Mouse (Mus musculus) cerebellum, adult 2 months (tissue): ENCODE data around the gene Tpp1. TPM values are rescaled to one million over a fixed set of nuclear protein-coding genes. Genes with fewer than 3 reads are reported as not detected.

Experiments used
- DNase-seq, 2 experiments: peaks; one replicate each; pipeline ENCODE4 v3.0.0; 2021
- H3K27ac ChIP-seq: fragments of 200-500 bp; 2 replicates; pipeline ENCODE4 v1.5.1; 2012; ENCODE audit warnings: low read length, control low read depth, inconsistent platforms; ENCODE audit not compliant: insufficient read depth
- H3K27me3 ChIP-seq: fragments of 200-500 bp; 2 replicates; pipeline ENCODE4 v1.6.1; 2012; ENCODE audit warnings: inconsistent platforms, mild to moderate bottlenecking, low read length, moderate library complexity; ENCODE audit not compliant: control insufficient read depth, insufficient read depth
- H3K4me1 ChIP-seq: fragments of 200-500 bp; 2 replicates; pipeline ENCODE4 v1.6.1; 2011; ENCODE audit warnings: low read length; ENCODE audit not compliant: control insufficient read depth, insufficient read depth
- H3K4me3 ChIP-seq: fragments of 200-500 bp; replicated peaks from 2 replicates; pipeline ENCODE3; 2011; ENCODE audit warnings: mild to moderate bottlenecking, low read depth, low read length, control low read depth; ENCODE audit not compliant: insufficient read depth
- CTCF ChIP-seq: fragments of 200-500 bp; IDR thresholded peaks from 2 replicates; pipeline ENCODE4 v1.5.1; 2011; ENCODE audit warnings: low read depth, mild to moderate bottlenecking, control low read depth, low read length, moderate library complexity, borderline replicate concordance; ENCODE audit not compliant: insufficient read depth
- POLR2A ChIP-seq: fragments of 200-500 bp; IDR thresholded peaks from 2 replicates; pipeline ENCODE4 v1.6.1; 2011; ENCODE audit warnings: low read length, control low read depth, borderline replicate concordance; ENCODE audit not compliant: insufficient read depth
- WGBS: fragments of 180-500 bp; shearing (Covaris S2); methylation state at CpG from one replicate; pipeline ENCODE4 v1.1.7; 2018; 5-methylcytosine and 5-hydroxymethylcytosine counted together
- polyA plus RNA-seq: library from polyadenylated mRNA; depleted of rRNA; stranded (reverse); fragments of >200 nt; gene quantifications from 2 replicates; pipeline ENCODE4 v1.2.3, GENCODE M21; 2012

The Tpp1 gene
- polyA plus RNA-seq, 1 experiment, result 92.1 TPM

GRCm38 (mm10) chr7:105734826-105735225 lies 17.2 kb downstream of the Tpp1 start:
- DNase-seq, result no peak
- Histone ChIP-seq H3K4me1 (no peaks in the 10 kb centered on the region; the same call in 1 of the 2 replicates), H3K27me3 (no peaks in the 10 kb centered on the region), H3K4me3 (no peak overlapping the region), H3K27ac (no peak overlapping the region)
- 77% methylated on average over 8 of the region's 8 CpGs for WGBS
- TF ChIP-seq CTCF (no peak), POLR2A (no peak)

DNA sequence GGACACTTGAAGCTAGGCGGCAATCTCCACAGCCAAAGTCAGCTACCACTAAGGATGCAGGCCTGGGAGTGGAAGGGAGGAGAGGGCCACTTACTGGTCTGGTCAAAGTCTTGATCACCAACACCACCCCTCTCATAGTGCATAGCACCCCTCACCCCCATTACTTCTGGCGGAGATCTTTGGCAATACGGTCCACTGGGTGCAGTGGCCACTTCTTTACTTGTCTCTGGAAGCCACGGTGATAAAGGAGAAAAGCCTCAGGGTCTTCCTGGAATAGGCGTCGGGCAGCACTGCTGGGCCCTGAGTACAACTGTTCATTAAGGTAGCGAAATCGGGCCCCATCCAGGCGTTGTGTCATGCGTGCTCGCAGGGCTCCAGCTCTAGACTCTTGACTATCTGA lies 18.2 kb downstream of the Tpp1 start:
- DNase-seq, result no peak

GRCm38 (mm10) chr7:105728701-105729428 lies 23.2 kb downstream of the Tpp1 start:
- 31% methylated on average over 6 of the region's 6 CpGs for WGBS

More for the DNA sequence above, 18.2 kb downstream of the Tpp1 start:
- 96% methylated on average over 11 of the region's 11 CpGs for WGBS
- no peaks in the 10 kb centered on the region; the same call in none of the 2 replicates for H3K4me1 ChIP-seq
- no peaks in the 10 kb centered on the region for H3K27me3 ChIP-seq
- TF ChIP-seq CTCF, result no peak
- TF ChIP-seq POLR2A, result no peak
- H3K4me3 ChIP-seq, result no peak overlapping the region
- H3K27ac ChIP-seq, result no peak overlapping the region

GRCm38 (mm10) chr7:105726980-105727325 lies 25.1 kb downstream of the Tpp1 start:
- Histone ChIP-seq H3K4me1 (peaks cover 3% of the 10 kb centered on the region; the same call in 1 of the 2 replicates), H3K4me3 (no peak overlapping the region), H3K27me3 (no peaks in the 10 kb centered on the region), H3K27ac (no peak overlapping the region)
- DNase-seq, result no peak
- TF ChIP-seq POLR2A, result no peak
- no peak for TF ChIP-seq CTCF
- 97% methylated on average over 4 of the region's 4 CpGs for WGBS

More at GRCm38 (mm10) chr7:105728701-105729428, 23.2 kb downstream of the Tpp1 start:
- DNase-seq, result peak in 1 of 2 experiments; percentile 44
- Histone ChIP-seq H3K4me3 (no peak overlapping the region), H3K27me3 (no peaks in the 10 kb centered on the region), H3K27ac (peak overlapping the region; percentile 26; the same call in 1 of the 2 replicates), H3K4me1 (peaks cover 3% of the 10 kb centered on the region; the same call in 1 of the 2 replicates)
- TF ChIP-seq POLR2A, result no peak

DNA sequence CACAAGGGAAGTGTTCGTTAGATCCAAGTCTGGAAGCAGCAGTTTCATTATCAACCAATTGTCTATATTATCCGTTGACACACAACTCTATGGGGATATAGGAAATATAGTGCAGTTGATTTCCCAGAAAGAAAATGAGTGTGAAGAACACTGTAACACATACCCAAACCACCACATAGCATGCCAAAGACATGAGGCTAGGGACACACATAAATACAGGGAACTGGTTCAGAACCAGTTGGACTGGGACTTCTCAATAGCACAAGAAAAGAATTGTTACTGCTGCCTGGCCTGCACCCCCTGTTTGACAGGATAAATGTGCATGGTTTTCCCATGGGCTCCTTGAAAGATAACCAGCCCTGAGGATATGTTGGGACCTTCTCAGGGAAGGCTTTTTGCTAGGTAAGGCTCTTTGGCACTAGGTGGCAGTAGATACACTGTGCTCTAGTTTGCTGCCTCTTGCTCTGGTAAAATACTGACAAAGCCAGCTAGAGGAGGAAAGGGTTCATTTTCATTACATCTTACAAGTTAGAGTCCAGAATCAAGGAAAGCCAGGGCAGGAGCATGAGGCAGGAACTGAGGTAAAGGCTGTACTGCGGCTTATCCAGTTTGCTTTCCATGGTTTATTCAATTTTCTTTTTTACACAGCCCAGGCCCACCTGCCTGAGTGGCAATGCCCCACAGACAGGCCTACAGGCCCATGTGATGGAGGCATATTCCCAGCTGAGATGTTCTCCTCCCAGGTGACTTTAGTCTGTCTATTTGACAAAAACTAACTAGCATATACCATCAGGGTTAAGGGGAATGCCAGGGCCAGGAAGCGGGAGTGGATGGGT lies 25.7 kb downstream of the Tpp1 start:
- TF ChIP-seq CTCF (peak; percentile 68), POLR2A (no peak)
- Histone ChIP-seq H3K27ac (no peak overlapping the region), H3K27me3 (no peaks in the 10 kb centered on the region), H3K4me1 (peaks cover 3% of the 10 kb centered on the region; the same call in 1 of the 2 replicates), H3K4me3 (no peak overlapping the region)
- DNase-seq, result peak; percentile 48 to 68
- WGBS, result 82% methylated on average over 4 of the region's 4 CpGs

- Histone ChIP-seq H3K4me3 (no peak overlapping the region), H3K4me1 (0 out of 2 replicates have a peak, but pooled peaks cover 3% of the 10 kb centered on the region), H3K27me3 (no peaks in the 10 kb centered on the region), H3K27ac (no peak overlapping the region)
- DNase-seq, result no peak
- WGBS, result 59% methylated on average over 2 of the region's 2 CpGs
- TF ChIP-seq CTCF (no peak), POLR2A (no peak)
Measured at GRCm38 (mm10) chr7:105721916-105722315, 30.1 kb downstream of the Tpp1 start.

- TF ChIP-seq POLR2A, result no peak
- no peak for TF ChIP-seq CTCF
Measured at GRCm38 (mm10) chr7:105715366-105715765, 36.7 kb downstream of the Tpp1 start.

DNA sequence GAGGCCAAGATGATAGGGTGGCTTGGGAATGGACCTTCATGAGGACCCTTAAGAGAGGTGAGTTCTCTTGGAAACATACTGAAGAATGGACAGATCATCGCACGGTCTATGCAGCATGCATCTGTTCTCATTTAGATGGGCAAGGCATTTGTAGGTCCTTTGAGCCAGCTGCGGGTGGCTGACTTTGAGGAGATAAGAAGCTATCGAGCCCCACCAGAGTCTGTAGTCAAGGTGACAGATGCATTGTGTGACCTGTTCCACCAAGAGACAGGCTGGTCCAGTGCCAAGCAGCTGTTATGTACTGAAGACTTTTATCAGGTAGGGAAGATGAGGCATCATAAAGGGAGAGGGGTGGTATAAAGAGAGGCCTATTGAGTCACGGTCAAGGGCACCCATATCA lies 43.3 kb downstream of the Tpp1 start:
- Histone ChIP-seq H3K4me3 (no peak overlapping the region), H3K4me1 (peaks cover 6% of the 10 kb centered on the region), H3K27me3 (no peaks in the 10 kb centered on the region), H3K27ac (no peak overlapping the region)
- TF ChIP-seq CTCF (no peak), POLR2A (no peak)
- no peak for DNase-seq
- WGBS, result 90% methylated on average over 5 of the region's 5 CpGs

More at GRCm38 (mm10) chr7:105715366-105715765, 36.7 kb downstream of the Tpp1 start:
- no peak overlapping the region for H3K4me3 ChIP-seq
- DNase-seq, result no peak
- WGBS, result 55% methylated on average over 3 of the region's 3 CpGs
- no peaks in the 10 kb centered on the region for H3K27me3 ChIP-seq
- no peaks in the 10 kb centered on the region; the same call in 1 of the 2 replicates for H3K4me1 ChIP-seq
- no peak overlapping the region for H3K27ac ChIP-seq
